Mouse (Mus musculus): ENCODE data around the gene Tbc1d14. TPM values are rescaled to one million over a fixed set of nuclear protein-coding genes. Genes with fewer than 3 reads are reported as not detected.

The Tbc1d14 gene
- total RNA-seq, 4 experiments from 2014 or later = 12.8 to 16.3 (median 13.8) TPM

DNA sequence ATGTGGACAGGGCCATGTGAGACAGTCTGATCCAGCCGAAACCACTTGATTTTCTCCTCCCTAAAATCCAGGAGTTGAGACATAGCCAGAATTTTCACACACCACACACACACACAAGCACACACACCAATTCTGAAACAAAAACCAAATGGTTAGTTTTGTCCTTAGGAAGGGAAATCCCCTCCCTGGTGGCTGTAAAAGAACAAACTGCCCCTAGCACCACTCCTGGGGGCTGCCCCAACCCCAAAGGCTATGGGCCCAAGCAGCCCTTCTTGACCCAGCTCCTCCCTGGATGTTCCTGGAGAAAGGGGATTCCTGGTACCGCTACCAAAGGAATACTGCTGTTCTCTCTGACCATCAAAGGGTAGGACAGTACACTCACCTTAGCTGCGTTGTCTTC lies 16.6 kb downstream of the Tbc1d14 start:
- no peak for DNase-seq (ENCODE audit: low spot score)

DNA sequence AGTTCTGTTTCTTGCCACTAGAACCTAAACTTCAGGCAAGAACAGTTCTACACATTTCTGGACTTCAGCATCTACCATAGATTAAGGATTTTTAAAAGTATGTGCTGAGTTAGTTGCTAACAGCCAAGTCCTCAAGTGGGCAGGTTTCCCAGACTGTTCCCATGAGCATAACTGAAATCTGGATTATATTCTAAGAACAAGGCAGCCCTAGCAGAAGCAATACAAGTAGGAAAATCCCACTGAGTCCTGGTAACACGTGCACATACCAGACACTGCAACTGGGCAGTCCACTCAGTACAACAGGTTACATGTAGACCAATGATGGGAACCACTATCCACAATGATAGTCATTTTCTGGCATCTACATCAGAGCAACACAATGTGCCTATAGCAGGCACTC lies 17.3 kb downstream of the Tbc1d14 start:
- peak; percentile 80 for DNase-seq (ENCODE audit: low spot score)

DNA sequence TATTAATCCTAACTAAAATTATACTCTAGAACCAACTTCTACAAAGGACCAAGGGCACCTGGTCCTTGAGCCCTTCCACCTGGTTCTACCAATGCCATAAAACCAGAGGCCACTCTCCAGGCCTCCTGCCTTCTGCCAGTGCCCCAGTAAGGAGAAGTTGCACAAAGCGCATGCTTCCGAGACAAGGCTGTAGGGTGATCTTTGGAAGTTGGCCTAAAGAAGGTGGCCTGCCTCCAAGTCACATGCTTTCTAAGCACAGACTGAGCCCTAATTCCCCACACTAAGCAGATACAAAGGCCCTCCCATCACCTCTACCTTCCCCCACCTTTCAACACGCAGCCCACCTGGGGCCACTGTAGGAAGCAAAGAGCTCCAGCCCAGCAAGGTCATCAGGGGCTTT lies 17.8 kb downstream of the Tbc1d14 start:
- DNase-seq (ENCODE audit: low spot score) = peak; percentile 80

DNA sequence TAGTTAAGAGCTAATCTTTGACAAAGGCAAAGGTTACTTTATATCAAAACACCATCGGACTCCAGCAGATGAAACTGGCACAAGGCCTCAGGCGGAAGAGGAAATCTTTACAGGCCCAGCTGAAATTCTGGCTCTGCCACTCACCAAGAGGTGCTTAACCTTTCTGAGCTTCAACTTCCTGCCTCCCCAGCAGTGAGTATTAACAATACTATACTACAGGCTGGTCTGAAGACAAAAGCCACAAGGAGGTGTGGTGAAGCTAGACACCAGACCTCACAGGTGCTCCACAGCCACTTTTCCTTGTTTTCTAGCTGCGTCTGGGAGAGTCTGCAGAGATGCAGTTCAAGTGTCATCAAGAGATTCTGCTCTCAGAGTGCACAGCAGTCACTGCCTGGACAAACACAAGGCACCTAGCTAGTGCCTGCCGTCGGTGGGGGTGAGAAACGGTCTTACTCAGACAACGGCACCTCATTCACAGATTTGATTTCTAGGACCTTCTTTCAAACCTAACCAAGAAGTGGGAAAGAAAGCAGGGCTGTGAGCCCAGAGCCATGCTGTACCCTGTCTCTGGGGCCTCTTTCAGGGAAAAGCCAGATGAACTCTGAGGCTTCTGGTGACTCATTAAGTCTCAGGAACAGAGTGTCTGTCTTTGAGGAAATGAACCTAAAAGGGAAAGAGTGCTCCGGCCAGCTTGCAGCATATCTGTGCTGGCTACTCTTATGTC lies 18.8 kb downstream of the Tbc1d14 start:
- DNase-seq (ENCODE audit: low spot score) = peak; percentile 58

DNA sequence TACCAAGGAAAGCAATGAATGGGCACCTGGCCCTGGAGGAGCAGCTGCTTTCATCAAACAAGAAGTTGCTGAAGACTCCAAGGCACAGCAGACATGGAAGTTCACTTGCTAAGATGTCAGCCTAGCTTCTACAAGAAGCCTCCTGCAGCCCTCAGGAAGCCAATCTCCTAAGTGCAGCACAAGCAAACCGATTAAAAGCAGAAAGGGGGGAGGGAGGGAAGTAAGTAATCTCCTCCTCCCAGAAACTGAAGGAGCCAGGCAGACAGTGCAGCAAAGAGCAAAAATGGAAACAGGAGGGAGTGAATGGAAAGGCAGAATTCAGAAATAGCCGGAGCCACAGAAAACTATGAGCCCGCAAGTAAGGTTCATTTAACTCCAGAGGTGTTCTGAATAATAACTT lies 19.7 kb downstream of the Tbc1d14 start:
- no peak for DNase-seq (ENCODE audit: low spot score)

DNA sequence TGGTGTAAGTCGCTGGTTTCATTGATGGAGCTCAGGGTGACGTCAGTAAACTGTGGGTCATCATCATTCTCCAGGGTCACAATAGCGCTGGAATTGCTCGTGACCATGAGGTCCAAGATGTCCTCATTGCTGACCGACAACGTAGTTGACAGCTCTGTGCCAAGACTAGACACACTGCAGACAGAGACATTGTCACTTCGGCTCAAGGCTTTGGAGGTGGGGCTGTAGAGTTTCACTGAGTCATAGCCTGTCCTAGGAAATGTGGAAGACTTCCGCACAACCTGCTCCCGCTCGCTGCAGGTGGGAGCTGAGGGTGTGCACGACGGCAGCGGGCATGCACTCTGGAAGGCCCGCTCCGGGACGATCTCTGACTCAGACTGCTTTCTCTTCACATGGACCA lies 21.7 kb downstream of the Tbc1d14 start:
- no peak for DNase-seq (ENCODE audit: low spot score)

DNA sequence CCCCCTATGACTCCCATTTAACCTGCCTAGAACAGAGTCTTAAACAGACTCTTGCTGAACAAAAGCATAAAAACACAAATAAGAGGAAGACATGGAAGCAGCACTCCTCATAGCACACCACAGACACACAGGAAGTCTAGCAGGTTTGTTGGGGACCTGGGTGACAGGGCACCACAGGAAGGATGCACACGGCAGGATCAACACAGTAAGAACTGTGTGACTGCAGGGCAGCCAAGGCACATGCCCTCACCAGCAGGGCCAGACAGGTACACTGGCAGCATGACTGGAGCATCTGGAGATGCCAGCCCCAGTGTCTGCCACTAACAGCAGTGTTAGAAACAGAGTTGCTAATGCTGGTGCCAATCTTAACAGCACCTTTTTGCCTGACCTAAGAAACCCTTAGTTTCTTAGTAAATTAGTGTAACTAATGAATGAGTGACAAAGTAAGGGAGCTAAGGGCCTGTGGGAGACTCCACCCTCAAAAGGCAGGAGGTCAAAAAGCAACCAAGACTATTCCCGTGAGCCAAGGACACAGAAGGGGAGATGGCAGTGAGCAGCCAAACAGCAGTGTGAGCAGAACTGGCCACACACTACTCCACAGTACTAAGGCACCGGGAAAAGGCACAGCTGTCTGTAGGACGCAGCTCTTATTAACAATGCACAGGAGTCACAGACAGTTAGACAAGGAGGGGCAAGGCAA lies 22.4 kb downstream of the Tbc1d14 start:
- no peak for DNase-seq (ENCODE audit: low spot score)

DNA sequence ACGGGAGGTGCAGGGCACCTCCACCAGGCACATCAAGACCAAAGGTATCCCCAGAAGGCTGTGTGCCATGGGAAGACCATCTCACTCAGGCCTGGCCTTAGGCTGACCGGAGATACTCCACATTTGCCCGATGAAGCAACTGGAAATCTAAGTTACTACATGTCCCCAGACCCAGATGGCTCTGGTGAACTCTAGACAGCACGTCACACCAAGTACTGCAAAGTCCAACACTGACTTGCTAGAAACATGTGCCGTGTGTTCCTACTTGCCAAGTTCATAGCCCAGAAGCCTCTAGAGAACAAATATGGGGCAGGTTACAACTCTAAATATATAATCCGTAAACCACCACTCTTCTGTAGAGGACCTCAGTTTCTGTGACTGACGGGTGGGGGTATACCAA lies 23.0 kb downstream of the Tbc1d14 start:
- no peak for DNase-seq (ENCODE audit: low spot score)

DNA sequence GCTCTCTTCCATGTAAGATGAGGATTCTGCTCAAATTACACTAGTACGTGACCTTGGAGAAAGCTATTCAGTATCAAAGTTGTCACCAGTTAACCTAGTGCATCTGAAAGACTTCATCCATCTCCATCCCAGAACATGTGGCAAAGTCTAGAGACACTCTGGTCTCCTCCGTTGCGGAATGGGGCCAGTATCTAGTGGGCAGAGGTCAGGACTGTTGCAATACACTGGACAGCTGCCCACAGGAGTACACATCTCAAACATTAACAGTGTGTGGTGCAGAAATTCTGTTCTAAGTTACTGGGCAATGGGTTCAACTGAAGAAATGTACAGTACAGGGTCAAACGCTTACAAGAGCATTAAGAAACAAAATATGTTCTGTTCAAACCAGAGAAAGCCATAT lies 25.0 kb downstream of the Tbc1d14 start:
- no peak for DNase-seq (ENCODE audit: low spot score)

DNA sequence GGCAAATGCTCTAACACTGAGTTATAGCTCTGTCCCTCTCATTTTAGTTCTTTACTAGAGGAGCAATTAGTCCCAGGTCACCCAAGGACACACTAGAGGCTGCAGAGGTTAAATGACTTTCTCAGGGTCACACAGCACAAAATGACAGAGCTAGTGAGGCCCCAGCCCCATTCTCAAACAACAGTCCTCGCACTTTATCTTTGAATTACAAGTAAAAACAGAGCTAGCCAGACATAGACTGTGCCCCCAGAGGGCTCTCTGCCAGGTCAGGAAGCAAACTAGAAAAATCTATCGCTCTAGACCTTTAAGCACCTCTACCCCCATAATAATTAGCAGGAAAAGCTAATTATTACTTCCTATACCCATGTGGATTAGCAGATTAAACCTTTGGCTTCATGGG lies 25.4 kb downstream of the Tbc1d14 start:
- no peak for DNase-seq (ENCODE audit: low spot score)

DNA sequence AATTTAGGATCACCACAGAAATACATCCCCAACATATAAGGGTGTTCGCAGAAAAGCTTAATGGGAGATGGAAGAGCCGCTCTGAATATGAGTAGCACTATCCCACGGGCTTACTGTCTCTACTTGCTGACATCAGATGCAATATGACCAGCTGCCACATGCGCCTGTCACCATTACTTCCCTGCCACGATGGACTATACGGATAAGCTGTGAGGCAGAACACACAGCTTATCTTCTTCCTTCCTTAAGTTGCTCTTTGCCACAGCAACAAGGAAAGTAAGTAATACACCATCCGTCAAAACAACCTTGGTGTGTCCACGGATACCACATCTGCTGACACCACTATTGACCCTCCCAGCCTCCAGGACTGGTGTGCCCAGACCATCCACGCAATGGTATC lies 28.5 kb downstream of the Tbc1d14 start:
- no peak for DNase-seq (ENCODE audit: low spot score)

DNA sequence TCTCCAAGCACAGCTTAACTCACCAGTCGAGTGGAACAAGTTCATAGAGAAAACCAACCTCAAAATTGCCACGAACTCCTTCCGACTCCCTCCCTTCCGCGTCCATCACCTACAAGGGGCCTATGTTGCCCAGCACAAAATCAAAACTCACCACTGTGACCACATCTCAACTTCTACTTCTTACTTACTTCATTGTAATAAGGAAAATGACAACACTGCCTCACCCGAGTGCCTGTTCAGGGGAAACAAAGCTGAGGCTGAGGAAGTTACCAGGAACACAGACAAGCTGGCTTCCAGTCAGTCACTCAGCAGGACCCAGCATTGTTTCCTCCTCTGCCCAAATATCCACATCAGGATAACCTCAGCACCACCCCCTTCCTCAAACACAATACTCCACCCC lies 29.3 kb downstream of the Tbc1d14 start:
- no peak for DNase-seq (ENCODE audit: low spot score)

DNA sequence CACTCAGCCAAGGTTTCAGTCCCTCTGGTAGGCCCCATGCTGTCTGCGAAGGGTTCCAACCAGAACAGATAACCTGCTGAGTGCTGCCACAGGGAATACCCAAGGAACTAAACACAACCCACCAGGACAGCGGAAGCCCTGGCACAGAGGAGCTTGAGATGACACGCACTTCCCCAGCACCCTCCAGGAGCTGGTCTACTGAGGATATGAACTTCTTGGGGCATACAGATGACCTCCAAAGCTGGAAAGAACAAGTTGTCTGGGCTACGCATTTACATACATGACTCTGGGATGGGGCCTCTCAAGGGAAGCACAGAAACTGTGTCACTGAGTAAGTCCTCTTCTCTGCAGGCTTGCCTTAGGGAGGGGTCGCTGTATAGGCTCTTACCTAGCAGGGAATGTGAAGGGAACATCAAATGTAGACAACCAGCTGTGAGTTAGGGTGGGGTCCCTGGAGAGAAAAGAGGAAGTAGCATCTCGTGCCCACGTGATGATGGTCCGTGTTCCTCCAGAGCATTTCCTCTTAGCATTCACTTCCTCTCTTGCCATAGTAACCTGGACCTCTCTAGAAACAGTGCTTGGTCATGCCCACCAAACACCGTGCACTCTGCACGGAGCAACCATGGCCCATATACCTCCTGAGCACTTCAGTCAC lies 30.2 kb downstream of the Tbc1d14 start:
- no peak for DNase-seq (ENCODE audit: low spot score)

DNA sequence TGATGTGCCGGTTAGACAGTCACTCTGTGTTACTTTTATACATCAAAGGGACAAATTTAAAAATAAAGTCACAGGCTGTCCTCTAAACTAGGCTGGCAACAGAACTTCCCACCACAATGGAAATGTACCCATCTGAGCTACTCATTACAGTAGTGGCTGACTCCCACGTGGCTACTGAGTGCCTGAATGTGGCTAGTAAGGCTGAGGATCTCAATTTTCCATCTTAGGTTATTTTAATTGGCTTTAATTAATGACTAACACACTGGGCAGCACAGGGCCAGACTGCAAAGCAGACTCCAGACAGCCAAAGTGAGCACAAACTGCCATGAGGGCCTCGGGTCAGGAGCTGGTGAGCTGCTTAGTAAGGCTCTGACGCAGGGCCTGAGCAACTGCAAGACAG lies 31.6 kb downstream of the Tbc1d14 start:
- DNase-seq (ENCODE audit: low spot score) = no peak

DNA sequence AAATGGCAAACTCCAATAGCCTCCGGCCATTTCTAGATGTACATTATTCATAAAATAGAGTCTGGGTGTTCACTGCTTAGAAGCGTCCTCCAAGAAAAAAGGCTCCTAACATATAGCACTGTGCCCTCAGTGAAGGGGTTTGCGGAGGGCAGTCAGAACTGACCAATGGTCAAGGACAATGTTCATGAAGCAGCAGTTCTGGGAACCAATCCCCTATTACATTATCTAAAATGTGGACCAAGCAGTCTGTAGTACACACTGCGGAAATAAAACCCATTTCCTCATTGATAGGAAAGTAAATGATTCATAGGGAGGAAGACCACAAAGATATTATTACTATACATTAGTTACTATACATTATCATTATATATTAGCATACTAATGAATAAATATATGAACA lies 32.6 kb downstream of the Tbc1d14 start:
- DNase-seq (ENCODE audit: low spot score) = no peak

DNA sequence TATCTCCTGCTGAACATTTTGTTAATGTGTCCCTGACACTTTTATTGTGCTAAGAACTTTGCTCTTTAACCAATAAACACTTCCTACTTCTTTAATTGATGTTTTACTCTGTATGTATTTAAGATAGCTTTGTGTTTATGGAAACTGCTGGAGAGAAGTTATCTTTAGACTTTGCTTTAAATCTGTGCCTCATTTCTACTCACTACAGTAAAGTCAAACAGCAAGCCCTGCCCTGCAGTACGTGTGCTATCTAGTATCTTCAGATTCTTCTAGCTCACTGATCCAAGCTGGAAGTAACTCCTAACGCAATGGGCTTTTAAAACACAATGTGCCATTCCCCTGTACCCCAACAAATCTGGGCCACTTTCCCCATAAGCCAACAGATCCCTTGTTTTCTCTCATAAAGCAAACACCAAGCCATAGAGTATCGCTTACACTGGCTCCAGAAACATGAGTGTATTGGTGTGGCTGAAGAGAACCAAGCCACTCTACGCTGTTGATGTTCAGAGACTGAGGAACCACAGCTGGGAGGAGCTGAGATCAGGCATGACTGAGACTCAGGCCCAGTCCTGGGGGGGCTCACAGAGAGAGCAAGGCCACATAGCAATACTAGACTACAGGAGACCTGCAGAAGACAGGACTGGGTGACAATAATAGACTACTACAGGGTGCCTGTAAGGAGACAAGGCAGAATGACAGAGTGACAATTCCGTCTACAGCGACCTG lies 33.4 kb downstream of the Tbc1d14 start:
- DNase-seq (ENCODE audit: low spot score) = no peak

DNA sequence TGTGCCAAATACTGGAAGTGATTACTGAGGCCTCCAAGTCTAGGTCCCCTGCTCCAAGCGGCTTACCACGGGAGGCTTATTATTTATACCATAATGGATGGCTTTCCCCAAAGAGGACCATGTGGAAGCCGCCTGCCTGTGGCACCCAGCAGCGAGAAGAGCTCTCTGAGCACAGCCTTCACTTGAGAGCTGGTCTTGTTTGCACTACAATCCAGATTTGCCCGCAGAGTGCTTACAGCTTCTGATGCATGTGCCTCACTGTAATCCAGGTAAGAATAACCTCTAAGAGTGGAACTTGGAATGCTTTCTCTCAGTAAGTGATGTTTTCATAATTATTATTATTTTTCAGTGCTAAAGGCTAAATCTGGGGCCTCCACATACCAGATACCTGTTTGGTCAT lies 34.0 kb downstream of the Tbc1d14 start:
- no peak for DNase-seq (ENCODE audit: low spot score)

DNA sequence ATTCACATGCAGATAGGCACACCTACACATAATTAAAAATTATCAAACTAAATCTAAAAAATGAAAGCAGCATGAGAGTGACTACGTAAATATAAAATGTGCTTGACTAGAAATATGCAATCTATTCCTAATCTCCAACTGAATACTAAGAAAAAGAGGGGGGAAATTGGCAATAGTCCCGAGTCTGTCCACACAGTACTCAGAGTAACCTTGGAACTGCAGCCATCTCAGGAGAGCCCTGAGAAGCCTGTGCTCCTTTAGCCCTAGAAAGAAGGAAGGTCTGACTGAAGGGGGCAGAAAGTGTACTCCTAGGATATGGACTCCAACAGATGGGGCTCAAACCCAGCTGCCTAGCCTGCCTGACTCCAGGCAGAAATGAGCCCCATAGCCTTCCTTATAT lies 34.5 kb downstream of the Tbc1d14 start:
- DNase-seq (ENCODE audit: low spot score) = no peak

DNA sequence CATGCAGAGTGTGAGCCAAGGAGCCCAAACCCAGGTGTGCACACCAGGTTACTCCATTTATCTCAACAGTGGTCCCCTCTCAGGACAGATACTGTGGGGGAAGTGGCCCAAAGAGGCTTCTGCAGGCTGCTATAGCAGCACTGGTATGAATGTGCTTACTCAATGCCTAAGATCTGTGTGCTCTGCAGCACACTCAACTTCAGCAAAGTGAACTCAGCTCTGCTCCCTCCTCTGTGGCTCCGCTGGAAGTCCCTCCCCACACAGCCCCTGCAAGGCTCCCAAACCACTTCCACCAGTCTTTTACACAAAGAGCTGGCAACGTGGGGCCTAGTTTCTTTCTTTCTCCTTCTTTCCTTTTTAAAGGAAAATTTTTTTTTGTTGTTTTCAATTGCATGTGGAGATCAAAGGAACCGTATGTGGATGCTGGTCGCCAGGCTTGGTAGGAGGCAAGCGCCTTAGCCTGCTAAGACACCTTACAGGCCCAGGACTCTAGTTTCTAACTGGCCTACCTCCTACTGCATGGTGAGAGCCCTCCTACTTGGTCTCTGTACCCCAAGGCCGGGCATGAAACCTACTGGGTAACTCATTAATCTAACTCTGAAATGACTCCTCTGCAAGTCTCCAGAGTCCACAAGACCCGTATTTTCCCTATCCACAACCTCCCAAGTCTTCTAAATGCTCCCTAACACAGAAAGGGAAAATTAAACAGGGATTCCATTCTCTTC lies 35.3 kb downstream of the Tbc1d14 start:
- DNase-seq (ENCODE audit: low spot score) = no peak

DNA sequence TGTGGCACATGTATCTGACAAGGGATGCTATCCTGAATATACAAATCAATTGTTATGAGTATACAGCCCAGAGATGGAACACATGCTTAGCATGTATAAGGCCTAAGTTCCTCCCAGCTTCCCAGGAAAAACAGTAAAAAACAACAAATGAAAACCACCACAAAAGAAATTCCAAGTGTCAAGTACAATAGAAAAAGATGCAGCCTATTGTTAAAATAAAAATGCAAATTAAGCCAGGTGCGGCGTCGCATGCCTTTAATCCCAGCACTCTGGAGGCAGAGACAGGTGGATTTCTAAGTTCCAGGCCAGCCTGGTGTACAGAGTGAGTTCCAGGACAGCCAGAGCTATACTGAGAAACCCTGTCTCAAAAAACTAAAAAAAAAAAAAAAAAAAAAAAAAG lies 36.2 kb downstream of the Tbc1d14 start:
- no peak for DNase-seq (ENCODE audit: low spot score)

DNA sequence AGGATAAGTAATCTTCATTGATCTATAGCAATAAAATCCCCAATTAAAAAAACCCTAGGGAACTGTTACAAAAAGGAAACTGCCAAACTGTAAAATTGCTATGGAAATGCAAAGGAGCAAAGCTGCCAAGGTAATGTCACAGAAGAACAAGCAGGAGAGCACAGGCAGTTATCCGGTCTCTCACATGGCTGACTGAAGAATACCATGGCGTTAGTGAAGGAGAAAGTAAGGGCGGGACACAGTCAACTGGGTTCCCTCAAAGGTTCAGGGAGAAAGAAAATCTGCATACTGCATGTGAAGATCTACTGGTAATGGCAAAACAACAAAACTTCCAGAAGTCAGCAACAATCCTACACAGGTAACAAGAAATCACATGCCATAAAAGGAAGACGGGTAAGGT lies 36.8 kb downstream of the Tbc1d14 start:
- DNase-seq (ENCODE audit: low spot score) = no peak

DNA sequence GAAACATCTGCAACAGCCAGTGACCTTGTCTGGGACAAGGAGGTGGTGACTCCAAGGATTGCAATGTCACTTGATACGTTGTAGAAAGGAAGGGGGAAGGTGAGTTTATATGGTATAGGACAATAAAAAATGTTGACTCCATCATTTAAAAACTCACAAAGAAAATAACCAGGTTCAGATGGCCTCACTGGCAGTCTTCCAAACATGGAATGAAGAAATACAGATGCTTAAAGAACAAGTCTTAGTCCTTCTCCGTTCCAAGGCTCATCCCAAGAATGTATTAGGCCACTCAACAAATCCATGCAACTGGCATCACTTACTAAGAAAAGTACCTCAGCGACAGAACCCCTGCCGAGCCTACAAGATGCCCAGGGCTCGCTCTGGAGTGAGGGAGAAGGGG lies 38.6 kb downstream of the Tbc1d14 start:
- no peak for DNase-seq (ENCODE audit: low spot score)
